Mouse (Mus musculus): ENCODE measurements at regions not wholly inside any gene's neighbourhood (a gene's known extent, or its start where the extent isn't known, plus 50 kb on each side); places are given as distances from the start of the nearest gene placed in this dataset.

DNA sequence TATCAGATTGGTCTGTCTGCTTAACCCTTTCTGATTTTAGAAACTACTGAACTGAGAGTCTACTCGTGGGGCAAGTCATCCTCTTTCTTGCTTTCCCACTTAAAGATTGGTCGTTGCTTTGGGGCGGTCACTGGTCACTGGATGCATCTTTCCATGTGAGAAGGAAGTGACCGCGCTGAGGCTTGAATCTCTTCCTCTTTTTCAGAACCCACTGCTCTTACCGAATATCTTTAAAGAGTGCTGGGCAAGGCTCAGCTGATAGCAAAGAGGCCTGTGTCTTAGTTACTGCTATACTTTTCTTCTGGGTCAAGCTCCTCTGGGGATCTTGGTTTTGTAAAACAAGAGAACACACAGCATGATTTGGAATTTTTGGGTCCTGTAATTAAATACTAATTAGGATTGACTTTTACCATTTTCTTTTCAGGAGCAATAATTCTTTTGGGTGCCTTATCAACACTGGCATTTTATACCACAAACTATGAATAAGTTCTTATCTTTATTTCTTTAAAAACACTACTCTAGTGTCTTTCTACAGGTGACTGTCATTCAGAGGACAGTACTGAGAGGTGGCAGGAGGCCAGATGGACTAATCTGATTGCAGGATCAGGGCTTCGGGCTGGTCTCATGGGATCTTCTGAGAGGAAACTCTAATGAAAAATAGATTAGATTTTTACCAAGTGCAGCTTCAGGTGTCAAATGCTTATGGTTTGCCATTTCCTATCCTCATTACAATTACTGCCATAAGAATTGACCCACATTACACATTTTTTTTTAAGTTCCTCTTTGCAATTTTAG lies 114.6 kb upstream of the Tom1l1 start:
- peak; percentile 67 for ATAC-seq (replicated peaks; ENCODE audit: poor library complexity, severe bottlenecking)

DNA sequence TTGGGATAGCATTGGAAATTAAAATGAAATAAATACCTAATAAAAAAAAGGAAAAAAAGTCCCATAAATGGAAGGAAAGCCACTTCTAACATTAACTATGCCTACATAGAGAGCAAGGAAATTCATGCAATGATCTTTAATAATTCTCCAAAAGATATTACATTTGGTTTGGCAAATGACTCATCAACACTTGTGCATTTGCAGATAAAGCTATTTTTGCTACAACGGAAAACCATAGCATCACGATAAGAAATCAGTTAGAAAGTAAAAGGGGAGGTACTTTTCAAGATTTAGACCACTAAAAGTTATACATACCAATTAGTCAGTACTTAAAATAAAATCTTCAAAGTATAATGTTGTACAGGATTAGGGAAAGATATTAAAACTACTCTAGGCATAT lies 109.4 kb upstream of the Tom1l1 start:
- no peak for ATAC-seq (replicated peaks; ENCODE audit: poor library complexity, severe bottlenecking)

DNA sequence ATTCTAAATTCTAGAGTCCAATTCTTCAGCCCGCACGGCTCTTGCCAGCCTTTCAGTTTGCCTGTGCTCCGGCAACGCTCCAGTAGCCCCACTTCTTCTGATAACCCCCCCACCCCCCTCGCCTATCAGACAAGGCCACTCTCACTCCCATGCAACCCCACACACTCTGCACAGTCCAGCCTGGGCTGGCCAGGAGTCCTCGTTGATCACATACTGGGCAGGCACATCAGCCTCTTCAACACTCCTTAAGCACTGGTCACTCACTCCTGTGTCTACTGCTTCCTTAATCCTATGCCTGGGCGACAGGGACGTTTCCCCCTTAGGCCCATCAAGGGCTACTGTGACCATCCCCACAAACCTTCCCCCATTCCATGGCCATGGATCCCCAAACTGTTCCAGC lies 95.4 kb upstream of the Tom1l1 start:
- no peak for ATAC-seq (replicated peaks; ENCODE audit: poor library complexity, severe bottlenecking)

DNA sequence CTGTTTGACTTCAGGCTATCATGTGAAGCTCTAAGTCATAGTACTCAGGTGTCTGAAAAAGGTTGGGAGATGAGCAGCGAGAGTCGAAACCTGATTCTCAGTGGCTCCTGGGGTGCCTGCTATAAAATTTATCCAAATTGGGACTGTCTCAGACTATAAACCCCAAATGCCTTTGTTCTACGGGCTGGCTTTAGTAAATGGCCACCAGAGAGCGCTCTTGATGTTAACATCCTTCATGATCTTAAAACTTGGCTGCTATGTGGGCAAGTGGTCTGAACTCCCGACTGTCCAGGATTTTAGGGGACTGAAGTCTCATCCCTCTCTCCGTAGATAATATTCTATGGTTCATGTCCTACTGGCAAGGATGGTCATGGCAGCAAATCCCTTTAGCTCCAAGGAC lies 94.8 kb upstream of the Tom1l1 start:
- ATAC-seq (replicated peaks; ENCODE audit: poor library complexity, severe bottlenecking), result no peak

DNA sequence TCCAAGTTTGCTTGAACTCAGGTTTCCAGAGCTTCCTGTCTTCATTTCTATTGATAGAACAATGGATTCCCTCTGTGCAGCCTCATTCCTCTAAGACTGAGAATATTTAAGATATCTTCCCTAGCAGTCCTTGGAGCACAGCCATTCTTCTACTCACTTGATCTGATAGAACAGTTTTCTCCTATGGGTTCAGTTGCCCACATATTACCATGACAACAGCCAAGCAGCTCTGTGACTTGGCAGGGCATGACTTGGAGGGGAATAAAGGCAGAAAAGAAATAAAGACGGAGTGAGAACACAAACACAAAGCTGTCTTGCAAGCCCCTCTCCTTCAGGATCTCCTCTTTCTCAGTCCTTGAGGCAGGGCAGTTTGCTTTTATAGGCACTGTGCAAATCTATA lies 87.6 kb upstream of the Tom1l1 start:
- no peak for ATAC-seq (replicated peaks; ENCODE audit: poor library complexity, severe bottlenecking)

DNA sequence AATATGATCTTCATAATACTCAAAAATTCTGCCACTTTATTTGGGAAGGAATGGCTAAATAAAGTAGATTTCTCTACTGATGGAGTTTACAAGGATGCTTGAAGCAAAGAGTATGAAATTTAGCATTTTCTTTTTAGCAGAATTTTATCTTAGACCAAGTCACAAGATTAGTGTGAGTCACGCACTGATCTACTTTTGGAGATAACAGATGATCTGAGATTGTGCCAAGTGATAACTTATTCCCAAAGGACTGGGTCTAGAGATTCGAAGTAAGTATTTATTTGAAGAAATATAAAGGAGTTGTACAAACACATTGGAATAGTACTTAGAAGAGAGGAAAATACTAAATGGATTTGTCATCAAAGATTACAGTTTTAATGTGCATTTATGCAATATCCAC lies 67.8 kb upstream of the Tom1l1 start:
- ATAC-seq (replicated peaks; ENCODE audit: poor library complexity, severe bottlenecking), result no peak

DNA sequence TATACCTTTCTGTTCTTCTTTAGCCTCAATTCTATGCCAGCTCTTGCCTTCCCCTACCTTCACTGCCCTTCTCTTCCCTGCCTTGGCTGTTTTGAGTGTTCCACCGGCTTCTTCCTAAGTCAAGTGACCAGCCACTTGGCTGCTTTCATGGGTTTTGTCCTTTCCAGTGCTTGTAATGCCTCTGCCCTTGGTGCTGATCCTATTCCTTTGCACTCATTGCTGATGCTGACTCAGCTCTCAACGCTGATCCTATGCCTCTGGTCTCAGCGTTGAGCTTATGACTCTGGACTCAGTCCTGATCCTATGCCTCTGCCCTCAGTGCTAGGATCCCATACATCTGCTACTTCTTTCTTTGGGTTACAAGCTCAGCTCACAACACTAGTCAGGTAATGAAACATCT lies 60.3 kb upstream of the Tom1l1 start:
- ATAC-seq (replicated peaks; ENCODE audit: poor library complexity, severe bottlenecking), result no peak

DNA sequence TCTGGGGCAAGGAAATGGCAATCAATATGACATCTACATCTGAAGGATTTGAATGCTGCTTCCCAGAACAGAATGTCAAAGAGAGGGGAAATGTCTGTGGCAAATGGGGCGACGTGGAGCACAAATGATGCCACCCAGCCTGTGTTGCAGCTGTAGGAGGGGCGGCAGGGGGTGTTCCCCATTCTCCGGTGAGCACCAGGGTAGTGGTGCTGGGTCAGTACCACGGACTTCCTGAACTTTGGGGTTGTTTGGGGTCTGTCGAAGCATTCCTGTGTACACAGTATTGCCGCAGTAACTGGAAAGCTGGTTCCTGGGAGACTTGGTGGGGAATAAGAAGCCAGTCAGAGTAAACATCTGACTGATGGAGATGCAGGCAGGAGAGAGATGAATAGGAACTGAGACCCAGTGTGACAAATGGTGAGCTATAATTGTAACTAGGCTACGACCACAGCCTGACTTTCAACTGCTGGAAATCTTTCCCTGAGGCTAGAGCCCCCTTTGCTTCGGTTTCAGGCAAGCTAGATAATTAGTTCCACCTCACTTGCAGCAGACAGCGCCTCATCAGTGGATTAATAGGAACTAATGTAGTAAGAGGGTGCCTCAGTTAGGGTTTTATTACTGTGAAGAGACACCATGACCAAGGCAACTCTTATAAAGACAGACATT lies 53.9 kb upstream of the Tom1l1 start:
- no peak for ATAC-seq (replicated peaks; ENCODE audit: poor library complexity, severe bottlenecking)

DNA sequence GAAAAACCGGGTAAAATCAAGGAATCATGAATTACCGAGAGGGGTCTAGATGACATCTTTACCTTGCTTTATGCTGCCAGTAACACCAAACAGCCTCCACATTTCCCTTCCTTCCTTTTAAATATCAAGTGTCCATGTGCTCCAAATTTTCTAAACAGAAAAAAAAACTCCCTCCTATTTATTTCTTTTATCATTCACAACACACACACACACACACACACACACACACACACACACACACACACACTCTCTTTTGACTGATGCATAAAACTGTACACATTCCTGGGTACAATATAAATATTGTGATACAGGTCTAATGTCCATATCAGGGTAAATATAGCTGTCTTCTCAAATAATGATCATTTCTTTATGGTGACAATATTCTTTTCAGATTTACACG lies 51.3 kb upstream of the Tom1l1 start:
- ATAC-seq (replicated peaks; ENCODE audit: poor library complexity, severe bottlenecking), result no peak

DNA sequence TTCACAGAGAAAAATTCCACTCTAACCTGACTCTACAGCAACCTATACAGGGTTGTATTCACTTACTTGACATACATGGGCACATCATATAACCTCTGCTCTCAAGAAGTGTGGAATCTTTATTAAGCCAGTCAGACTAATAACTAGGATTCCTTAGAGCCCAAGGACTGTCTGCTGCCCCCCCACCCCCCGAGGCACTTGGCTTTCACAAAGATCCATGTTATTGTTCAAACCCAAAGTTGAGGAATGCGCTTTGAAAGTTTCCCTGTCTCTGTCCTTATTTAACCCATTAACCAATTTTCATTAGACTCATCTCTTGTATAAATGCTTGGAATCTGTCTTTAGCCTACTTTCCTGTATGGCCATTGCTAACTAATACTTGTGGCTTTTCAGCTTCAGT lies 50.6 kb upstream of the Tom1l1 start:
- ATAC-seq (replicated peaks; ENCODE audit: poor library complexity, severe bottlenecking), result no peak

All from granulocyte monocyte progenitor cell, adult 5-6 weeks (primary cell).